Mouse (Mus musculus) heart, postnatal 36 days (tissue): ENCODE results near the gene Cst6. TPM values are rescaled to one million over a fixed set of nuclear protein-coding genes. Genes with fewer than 3 reads are reported as not detected.

Experiments
- DNase-seq, 2 experiments: peaks; one replicate each; pipeline ENCODE4 v3.0.0; 2021 to 2022
- intact Hi-C: fragments of 180-260 bp; cut with DNase I; formaldehyde crosslinking; loops from one replicate; pipeline ENCODE4 v1.15.1; 2025
- total RNA-seq, 2 experiments: library from RNA; stranded (reverse); gene quantifications; 2 replicates each; pipeline ENCODE4 v1.2.3; 2021

The Cst6 gene
- total RNA-seq, 2 experiments from 2014 or later = 9.5 to 10.2 TPM

DNA sequence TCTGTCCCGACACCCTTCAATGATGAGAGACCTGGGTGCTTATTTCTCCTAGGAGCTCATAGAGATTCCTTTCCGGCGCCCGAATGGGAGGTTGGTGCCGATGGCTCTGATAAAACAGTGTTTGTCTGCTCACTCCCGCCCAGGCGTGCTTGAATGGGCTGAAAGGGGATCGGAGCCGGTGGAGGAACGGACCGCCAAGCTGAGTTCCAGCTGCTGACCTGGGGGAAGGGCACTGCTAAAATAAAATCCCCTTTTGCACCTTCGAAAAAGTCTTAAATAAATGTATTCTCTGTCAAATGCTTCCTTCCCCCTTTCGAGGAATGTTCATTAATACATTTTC lies 53.7 kb downstream of the Cst6 start:
- no peak for DNase-seq
- intact Hi-C loops = loop anchor here (2.0 kb wide), 1 partner anchor 71 kb away; the partner anchor contains the start of genes Banf1 and Eif1ad

DNA sequence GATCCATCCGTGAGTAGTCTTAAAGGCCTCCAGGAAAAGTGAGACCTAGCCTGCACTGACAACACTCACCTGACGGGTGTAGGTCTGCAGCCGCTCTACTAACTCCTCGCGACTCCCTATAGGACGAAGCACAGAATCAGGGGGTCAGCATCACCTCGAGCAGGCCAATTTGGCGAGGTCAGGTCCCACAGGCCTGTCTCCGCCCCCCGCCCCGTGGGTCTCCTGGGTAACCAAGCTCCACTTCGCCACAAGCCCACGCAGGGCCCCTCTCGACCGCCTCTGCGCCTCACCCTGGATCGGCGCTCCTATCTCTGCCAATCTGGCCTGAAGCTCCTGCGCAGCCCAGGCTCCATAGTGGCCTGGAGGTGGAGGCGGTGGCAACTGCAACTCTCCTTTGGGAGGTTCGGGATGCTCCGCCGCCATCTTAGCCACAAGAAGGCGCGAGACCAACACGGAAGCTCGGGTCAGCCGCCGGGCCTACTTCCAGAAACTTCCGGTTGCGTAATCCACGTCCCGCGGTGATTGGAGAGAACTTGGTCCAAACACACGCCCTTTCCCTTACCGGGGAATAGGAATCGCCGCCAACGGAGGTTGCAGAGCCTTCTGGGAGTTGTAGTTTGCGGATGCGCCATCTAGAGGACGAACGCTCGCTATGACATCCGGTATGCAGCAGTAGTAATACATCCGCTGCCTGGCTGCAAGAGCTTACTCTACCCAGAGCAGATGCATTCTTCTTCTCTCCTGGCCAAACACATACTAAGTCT lies 54.2 kb downstream of the Cst6 start, which contains the start of gene Sf3b2:
Gene Sf3b2, minus strand, starts transcription at position 484 of the 764 bp plus-strand sequence.
- peak; percentile 97 to 98 for DNase-seq
- intact Hi-C loops = loop anchor here (2.0 kb wide), 1 partner anchor 72 kb away; the partner anchor contains the start of genes Banf1 and Eif1ad

Other genes starting within 250 kb of the Cst6 start
- 100 to 1,000 TPM; 176 to 201 TPM for gene Rab1b, start 242.5 kb downstream of the Cst6 start, total RNA-seq
- 10 to 100 TPM; 47.3 to 49.7 TPM for gene Klc2, start 231.0 kb downstream of the Cst6 start, total RNA-seq
- 10 to 100 TPM; 19.9 to 21.5 TPM for gene Pacs1, start 76.5 kb downstream of the Cst6 start, total RNA-seq
- 100 to 1,000 TPM; 115 to 128 TPM for gene Sf3b2, start 54.1 kb downstream of the Cst6 start, total RNA-seq
- gene Gal3st3, start 51.2 kb downstream of the Cst6 start, total RNA-seq = 10 to 100 TPM; 20.0 to 24.2 TPM
- gene Catsper1, start 13.8 kb downstream of the Cst6 start, total RNA-seq = not detected
- 10 to 100 TPM; 16.5 to 17.7 TPM for gene Eif1ad, start 17.2 kb upstream of the Cst6 start, total RNA-seq
- gene Banf1, start 17.6 kb upstream of the Cst6 start, total RNA-seq = 100 to 1,000 TPM; 126 to 142 TPM
- gene Sart1, start 39.1 kb upstream of the Cst6 start, total RNA-seq = 10 to 100 TPM; 53.2 to 55.5 TPM
- 1 to 10 TPM in 1 of 2 experiments, under 1 TPM in 1; 0.17 to 2.8 TPM for gene Tsga10ip, start 53.0 kb upstream of the Cst6 start, total RNA-seq
- gene Drap1, start 75.4 kb upstream of the Cst6 start, total RNA-seq = 100 to 1,000 TPM; 297 to 319 TPM
- gene AI837181, start 75.6 kb upstream of the Cst6 start, total RNA-seq = 10 to 100 TPM; 33.3 to 38.1 TPM
- gene Fosl1, start 98.0 kb upstream of the Cst6 start, total RNA-seq = not detected
- 10 to 100 TPM in 1 of 2 experiments, 1 to 10 TPM in 1; 9.5 to 11.0 TPM for gene Ccdc85b, start 108.3 kb upstream of the Cst6 start, total RNA-seq
- 10 to 100 TPM; 50.3 to 50.5 TPM for gene Fibp, start 111.0 kb upstream of the Cst6 start, total RNA-seq
- gene Ctsw, start 118.9 kb upstream of the Cst6 start, total RNA-seq = under 1 TPM in 1 of 2 experiments, not detected in 1; 0.43 TPM
- gene Efemp2, start 124.4 kb upstream of the Cst6 start, total RNA-seq = 1 to 10 TPM; 9.0 to 9.8 TPM
- 10 to 100 TPM; 19.6 to 23.7 TPM for gene Mus81, start 138.8 kb upstream of the Cst6 start, total RNA-seq
- gene Cfl1, start 140.9 kb upstream of the Cst6 start, total RNA-seq = 100 to 1,000 TPM; 174 to 188 TPM
- gene 1700020D05Rik, start 154.2 kb upstream of the Cst6 start, total RNA-seq = under 1 TPM; 0.58 to 0.70 TPM
- gene Snx32, start 161.0 kb upstream of the Cst6 start, total RNA-seq = 1 to 10 TPM; 5.1 TPM
- gene Ovol1, start 211.1 kb upstream of the Cst6 start, total RNA-seq = not detected
- 1 to 10 TPM; 3.1 to 3.4 TPM for gene Ap5b1, start 218.5 kb upstream of the Cst6 start, total RNA-seq